Mouse (Mus musculus) lung, postnatal 0 days (tissue): ENCODE results near the gene Pax3. TPM values are rescaled to one million over a fixed set of nuclear protein-coding genes. Genes with fewer than 3 reads are reported as not detected.

ENCODE experiments used
- ATAC-seq: fragments of 200-750 bp; cut with Nextera tagmentation; 2 replicates; pipeline ENCODE4 v1.8.0; 2017; ENCODE audit warnings: moderate library complexity
- DNase-seq: peaks from one replicate; pipeline ENCODE4 v3.0.0-alpha.2; 2016; ENCODE audit warnings: low spot score
- H3K27ac ChIP-seq: fragments of 300-500 bp; sonication (generic); 2 replicates; pipeline ENCODE4 v1.5.1; 2014; ENCODE audit warnings: antibody characterized with exemption, mild to moderate bottlenecking, low read length, mixed read lengths
- H3K27me3 ChIP-seq: fragments of 300-500 bp; sonication (generic); replicated peaks from 2 replicates; pipeline ENCODE4 v1.6.1; 2014; ENCODE audit warnings: low read length, mixed read lengths; ENCODE audit not compliant: insufficient read depth
- H3K36me3 ChIP-seq: fragments of 300-500 bp; sonication (generic); 2 replicates; pipeline ENCODE4 v1.6.1; 2014; ENCODE audit warnings: low read length, mixed read lengths; ENCODE audit not compliant: insufficient read depth
- H3K4me1 ChIP-seq: fragments of 300-500 bp; sonication (generic); 2 replicates; pipeline ENCODE4 v1.6.1; 2014; ENCODE audit warnings: antibody characterized with exemption, low read depth, low read length, mixed read lengths; ENCODE audit not compliant: insufficient read depth
- H3K4me2 ChIP-seq: fragments of 300-500 bp; sonication (generic); replicated peaks from 2 replicates; pipeline ENCODE4 v1.6.1; 2014; ENCODE audit warnings: low read depth, mild to moderate bottlenecking, low read length, moderate library complexity, mixed read lengths
- H3K4me3 ChIP-seq: fragments of 300-500 bp; sonication (generic); 2 replicates; pipeline ENCODE4 v1.5.1; 2014; ENCODE audit warnings: low read depth, low read length
- H3K9ac ChIP-seq: fragments of 300-500 bp; sonication (generic); replicated peaks from 2 replicates; pipeline ENCODE4 v1.6.1; 2014; ENCODE audit warnings: low read depth, mild to moderate bottlenecking
- H3K9me3 ChIP-seq: fragments of 300-500 bp; sonication (generic); 2 replicates; pipeline ENCODE4 v1.6.1; 2016; ENCODE audit warnings: low read length, mixed read lengths
- CTCF ChIP-seq: IDR thresholded peaks from 2 replicates; pipeline ENCODE4 v1.5.1; 2016; ENCODE audit warnings: antibody characterized with exemption, mild to moderate bottlenecking
- EP300 ChIP-seq: IDR thresholded peaks from 2 replicates; pipeline ENCODE4 v1.6.1; 2016; ENCODE audit warnings: antibody characterized with exemption, mild to moderate bottlenecking, control low read depth
- WGBS: fragments of 180-500 bp; shearing (Covaris S2); extraction: QIAGEN DNeasy Blood & Tissue Kit; methylation state at CpG from one replicate; pipeline ENCODE4 v1.1.7; 2014; 5-methylcytosine and 5-hydroxymethylcytosine counted together
- polyA plus RNA-seq: library from polyadenylated mRNA; unstranded; fragments of >200 nt; fragmentation: Nextera tagmentation; extraction: Ambion mirVana; gene quantifications from 2 replicates; pipeline ENCODE4 v1.2.1, GENCODE M21; 2015

The Pax3 gene
- polyA plus RNA-seq, 1 experiment from 2014 or later, result not detected

DNA sequence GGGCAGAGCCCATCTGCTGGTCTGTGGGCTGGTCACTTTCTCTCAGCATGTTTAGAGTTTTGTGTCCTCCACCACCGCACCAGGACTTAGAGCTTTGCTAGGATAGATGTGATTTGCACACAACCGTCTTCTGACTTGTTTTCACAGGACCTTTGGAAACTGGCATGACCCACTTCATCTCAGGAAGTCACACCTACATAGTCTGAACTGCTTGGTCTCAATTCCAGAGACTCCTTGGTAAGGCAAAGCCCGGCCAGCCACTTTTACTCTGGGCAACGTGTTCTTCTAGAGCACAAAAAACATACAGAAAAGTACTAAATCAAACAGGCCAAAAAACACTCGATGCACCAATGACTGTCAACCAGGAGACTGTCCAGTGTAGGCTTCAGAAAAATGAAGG lies 14.0 kb downstream of the Pax3 start:
- H3K36me3 ChIP-seq, result no peaks in the 10 kb centered on the region
- no peaks in the 10 kb centered on the region for H3K9me3 ChIP-seq
- H3K4me3 ChIP-seq, result no peak overlapping the region
- no peak for ATAC-seq
- H3K4me2 ChIP-seq, result no peak overlapping the region
- TF ChIP-seq EP300 (no peak), CTCF (no peak)
- H3K9ac ChIP-seq, result no peak overlapping the region
- no peak for DNase-seq
- H3K27me3 ChIP-seq, result peaks cover 61% of the 10 kb centered on the region
- H3K4me1 ChIP-seq, result no peaks in the 10 kb centered on the region
- H3K27ac ChIP-seq, result no peak overlapping the region
- 31% methylated on average over 5 of the region's 5 CpGs for WGBS

GRCm38 (mm10) chr1:78181882-78182281 lies 15.1 kb downstream of the Pax3 start:
- H3K36me3 ChIP-seq, result no peaks in the 10 kb centered on the region
- no peaks in the 10 kb centered on the region for H3K4me1 ChIP-seq
- TF ChIP-seq EP300, result no peak
- TF ChIP-seq CTCF, result no peak
- H3K4me2 ChIP-seq, result no peak overlapping the region
- ATAC-seq, result no peak
- no peak overlapping the region for H3K4me3 ChIP-seq
- H3K9me3 ChIP-seq, result no peaks in the 10 kb centered on the region
- WGBS, result 3% methylated on average over 9 of the region's 9 CpGs
- peaks cover 55% of the 10 kb centered on the region for H3K27me3 ChIP-seq
- no peak overlapping the region for H3K27ac ChIP-seq
- DNase-seq, result no peak
- H3K9ac ChIP-seq, result no peak overlapping the region

DNA sequence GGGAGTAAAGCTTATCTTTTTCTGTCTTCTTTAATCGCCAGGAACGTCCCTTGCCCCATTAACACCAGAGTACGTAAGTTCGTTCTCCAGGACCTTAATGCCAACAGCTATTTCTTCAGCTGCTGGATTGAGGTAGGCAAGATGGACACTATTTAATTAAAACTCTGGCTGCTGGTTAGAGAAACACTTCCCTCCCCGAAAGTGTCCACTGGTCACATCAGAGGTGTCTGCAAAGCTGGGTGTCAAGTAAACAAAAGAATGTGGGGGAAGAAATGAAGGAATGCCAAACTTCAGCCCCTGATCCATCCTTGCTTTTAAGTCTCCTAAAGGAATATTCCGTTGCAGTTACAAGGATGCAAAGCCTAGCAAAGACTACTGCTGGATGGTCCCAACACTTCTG lies 24.6 kb downstream of the Pax3 start:
- ATAC-seq, result no peak
- 34% methylated on average over 6 of the region's 6 CpGs for WGBS
- Histone ChIP-seq H3K4me3 (no peak overlapping the region), H3K4me2 (no peak overlapping the region), H3K36me3 (no peaks in the 10 kb centered on the region), H3K27ac (no peak overlapping the region), H3K4me1 (no peaks in the 10 kb centered on the region), H3K27me3 (peaks cover 22% of the 10 kb centered on the region), H3K9me3 (no peaks in the 10 kb centered on the region), H3K9ac (no peak overlapping the region)
- TF ChIP-seq EP300 (no peak), CTCF (no peak)
- no peak for DNase-seq

DNA sequence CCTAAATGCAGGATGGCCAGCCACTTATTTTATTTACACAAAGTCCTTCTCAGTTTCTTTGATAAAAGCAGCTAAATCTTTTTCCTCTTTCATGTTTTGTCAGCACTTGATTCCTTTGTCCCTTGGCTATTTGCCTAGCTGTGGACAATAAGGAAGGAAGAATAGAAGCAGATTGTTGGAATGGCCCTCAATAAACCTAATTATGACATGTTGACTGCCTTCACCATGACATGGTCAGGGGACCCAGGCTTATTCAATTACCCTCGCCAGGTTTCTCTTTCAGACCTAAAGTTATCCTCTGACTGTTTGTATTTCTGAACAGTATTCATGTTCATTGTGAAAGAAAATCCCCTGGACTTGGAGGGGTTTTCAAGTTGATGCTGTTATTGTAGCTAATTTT lies 25.3 kb downstream of the Pax3 start:
- no peaks in the 10 kb centered on the region for H3K4me1 ChIP-seq
- H3K36me3 ChIP-seq, result no peaks in the 10 kb centered on the region
- no peaks in the 10 kb centered on the region for H3K9me3 ChIP-seq
- 20% methylated on average over 1 of the region's 1 CpGs for WGBS
- no peak overlapping the region for H3K9ac ChIP-seq
- no peak overlapping the region for H3K27ac ChIP-seq
- H3K4me2 ChIP-seq, result no peak overlapping the region
- ATAC-seq (no peak), DNase-seq (no peak)
- no peak for TF ChIP-seq EP300
- no peak for TF ChIP-seq CTCF
- H3K27me3 ChIP-seq, result peaks cover 21% of the 10 kb centered on the region
- H3K4me3 ChIP-seq, result no peak overlapping the region

DNA sequence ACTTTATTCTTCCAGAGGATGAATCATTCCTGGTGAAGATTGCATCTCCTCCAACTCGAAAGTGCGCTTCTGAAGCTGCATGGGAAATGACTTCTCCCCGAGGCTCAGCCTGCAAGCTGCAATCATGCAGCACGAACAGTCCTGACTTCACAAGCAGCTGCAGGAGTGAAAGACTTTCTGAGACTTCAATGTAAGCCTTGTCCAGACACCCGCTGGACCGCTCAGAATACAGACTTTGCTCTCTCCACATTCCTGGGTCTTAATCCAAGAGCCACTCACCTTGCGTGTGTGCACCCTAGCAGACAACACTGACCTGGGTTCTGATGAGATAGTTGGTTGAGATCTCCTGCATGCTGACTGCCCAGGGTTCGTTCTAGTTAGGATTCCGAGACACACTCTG lies 26.2 kb downstream of the Pax3 start:
- H3K27me3 ChIP-seq, result peaks cover 27% of the 10 kb centered on the region
- WGBS, result 50% methylated on average over 9 of the region's 9 CpGs
- TF ChIP-seq CTCF, result no peak
- no peak for TF ChIP-seq EP300
- H3K36me3 ChIP-seq, result no peaks in the 10 kb centered on the region
- ATAC-seq, result no peak
- H3K9me3 ChIP-seq, result no peaks in the 10 kb centered on the region
- no peak overlapping the region for H3K27ac ChIP-seq
- DNase-seq, result no peak
- no peaks in the 10 kb centered on the region for H3K4me1 ChIP-seq
- no peak overlapping the region for H3K4me2 ChIP-seq
- no peak overlapping the region for H3K4me3 ChIP-seq
- no peak overlapping the region for H3K9ac ChIP-seq

GRCm38 (mm10) chr1:78168796-78169195 lies 28.1 kb downstream of the Pax3 start:
- Histone ChIP-seq H3K4me3 (no peak overlapping the region), H3K27ac (no peak overlapping the region), H3K4me1 (no peaks in the 10 kb centered on the region), H3K4me2 (no peak overlapping the region), H3K9ac (no peak overlapping the region), H3K36me3 (no peaks in the 10 kb centered on the region), H3K9me3 (no peaks in the 10 kb centered on the region), H3K27me3 (peaks cover 27% of the 10 kb centered on the region)
- WGBS, result 45% methylated on average over 3 of the region's 3 CpGs
- ATAC-seq, result no peak
- DNase-seq, result no peak
- no peak for TF ChIP-seq EP300
- no peak for TF ChIP-seq CTCF
